Mouse (Mus musculus): ENCODE data around the gene Birc5. TPM values are rescaled to one million over a fixed set of nuclear protein-coding genes. Genes with fewer than 3 reads are reported as not detected.

Gene Birc5
- polyA plus RNA-seq, 1 experiment from 2014 or later: 259 TPM

GRCm38 (mm10) chr11:117904442-117904841 is 55.4 kb downstream of the Birc5 start:
- ATAC-seq (replicated peaks; ENCODE audit: insufficient number of reproducible peaks, low FRiP score, low TSS enrichment): no peak
- H3K4me1 ChIP-seq (ENCODE audit: control insufficient read depth, insufficient read depth, low read length): no peaks in the 10 kb centered on the region
- no peaks in the 10 kb centered on the region for H3K36me3 ChIP-seq (ENCODE audit: control insufficient read depth, insufficient read depth, low read length)
- H3K9me3 ChIP-seq (replicated peaks; ENCODE audit: control insufficient read depth, low read length): no peaks in the 10 kb centered on the region
- H3K9ac ChIP-seq (ENCODE audit: low read depth, low read length): no peak overlapping the region
- H3K4me3 ChIP-seq (ENCODE audit: low read depth, low read length): no peak overlapping the region
- no peak overlapping the region for H3K27ac ChIP-seq (ENCODE audit: low read depth, low read length)
- 78% methylated on average over 8 of the region's 8 CpGs for WGBS (ENCODE audit: insufficient replicate concordance)
- no peaks in the 10 kb centered on the region for H3K27me3 ChIP-seq (ENCODE audit: control insufficient read depth, insufficient read depth, low read length)
- no peak overlapping the region for H3K4me2 ChIP-seq

Other genes with a start within 250 kb of the Birc5 start
- gene Tnrc6c, start 195.0 kb upstream of the Birc5 start, polyA plus RNA-seq (2014; fragmentation: Nextera tagmentation; extraction: Ambion mirVana): 7.0 and 8.1 TPM in 2 replicates
- 4.4 and 4.5 TPM in 2 replicates for gene Tmc8, start 67.2 kb upstream of the Birc5 start, polyA plus RNA-seq (2014; fragmentation: Nextera tagmentation; extraction: Ambion mirVana)
- gene Tmc6, start 67.1 kb upstream of the Birc5 start, polyA plus RNA-seq (2014; fragmentation: Nextera tagmentation; extraction: Ambion mirVana): 23.8 and 26.2 TPM in 2 replicates
- 3.2 and 3.9 TPM in 2 replicates for gene 6030468B19Rik, start 51.6 kb upstream of the Birc5 start, polyA plus RNA-seq (2014; fragmentation: Nextera tagmentation; extraction: Ambion mirVana)
- gene Gm20708, start 39.6 kb upstream of the Birc5 start, polyA plus RNA-seq (2014; fragmentation: Nextera tagmentation; extraction: Ambion mirVana): 0.34 and 0.62 TPM in 2 replicates
- 78.7 and 79.2 TPM in 2 replicates for gene Syngr2, start 39.6 kb upstream of the Birc5 start, polyA plus RNA-seq (2014; fragmentation: Nextera tagmentation; extraction: Ambion mirVana)
- 13.1 and 14.3 TPM in 2 replicates for gene Afmid, start 23.3 kb upstream of the Birc5 start, polyA plus RNA-seq (2014; fragmentation: Nextera tagmentation; extraction: Ambion mirVana)
- 98.5 and 101 TPM in 2 replicates for gene Tk1, start 23.2 kb upstream of the Birc5 start, polyA plus RNA-seq (2014; fragmentation: Nextera tagmentation; extraction: Ambion mirVana)
- gene Tmem235, start 11.5 kb downstream of the Birc5 start, polyA plus RNA-seq (2014; fragmentation: Nextera tagmentation; extraction: Ambion mirVana): not detected in 2 replicates
- gene Tha1, start 24.2 kb downstream of the Birc5 start, polyA plus RNA-seq (2014; fragmentation: Nextera tagmentation; extraction: Ambion mirVana): 3.0 and 3.7 TPM in 2 replicates
- gene Socs3, start 120.8 kb downstream of the Birc5 start, polyA plus RNA-seq (2014; fragmentation: Nextera tagmentation; extraction: Ambion mirVana): 3.6 and 4.5 TPM in 2 replicates
- gene Pgs1, start 137.0 kb downstream of the Birc5 start, polyA plus RNA-seq (2014; fragmentation: Nextera tagmentation; extraction: Ambion mirVana): 26.5 and 27.4 TPM in 2 replicates

Measured in heart, embryonic 11.5 days (tissue).